Mouse (Mus musculus): ENCODE results near the gene Clstn1.

DNA sequence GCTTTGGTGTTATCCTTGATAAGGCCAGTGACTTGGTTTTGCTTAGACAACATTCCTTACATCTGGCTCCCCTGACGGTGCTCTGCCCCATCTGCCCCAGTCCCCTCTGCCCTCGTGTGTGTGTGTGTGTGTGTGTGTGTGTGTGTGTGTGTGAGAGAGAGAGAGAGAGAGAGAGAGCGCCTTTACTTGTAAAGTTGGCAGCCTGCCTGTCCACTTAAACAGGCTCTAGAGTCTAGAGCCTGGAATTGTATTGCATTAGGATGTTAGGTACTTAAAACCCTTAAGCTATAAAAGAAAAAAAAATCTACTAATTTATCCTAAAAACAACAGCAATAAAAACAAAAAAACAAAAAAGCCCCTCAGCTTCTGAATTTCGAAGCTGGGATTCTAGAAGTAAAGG is 15.2 kb downstream of the Clstn1 start:
- TF ChIP-seq CTCF (IDR thresholded peaks at IDR 0.05; ENCODE audit: low read depth) = no peak
- no peak for TF ChIP-seq EP300 (IDR thresholded peaks at IDR 0.05; ENCODE audit: low read depth)
